Mouse (Mus musculus) forebrain, embryonic 11.5 days (tissue): Measurements from ENCODE around the gene Fbxw10. TPM values are rescaled to one million over a fixed set of nuclear protein-coding genes. Genes with fewer than 3 reads are reported as not detected.

ENCODE experiments used
- ATAC-seq: fragments of 200-750 bp; cut with Nextera tagmentation; replicated peaks from 2 replicates; pipeline ENCODE4 v1.8.0; 2017; ENCODE audit warnings: moderate TSS enrichment; ENCODE audit not compliant: low FRiP score
- DNase-seq: peaks from one replicate; pipeline ENCODE4 v3.0.0-alpha.2; 2017; ENCODE audit warnings: low spot score
- H3K27ac ChIP-seq: fragments of 300-500 bp; sonication (generic); 2 replicates; pipeline ENCODE4 v1.5.1; 2014; ENCODE audit warnings: low read depth, low read length
- H3K27me3 ChIP-seq: fragments of 300-500 bp; sonication (generic); 2 replicates; pipeline ENCODE4 v1.6.1; 2014; ENCODE audit warnings: mild to moderate bottlenecking, low read length, mixed read lengths; ENCODE audit not compliant: control insufficient read depth, insufficient read depth
- H3K36me3 ChIP-seq: fragments of 300-500 bp; sonication (generic); 2 replicates; pipeline ENCODE4 v1.6.1; 2014; ENCODE audit warnings: mild to moderate bottlenecking, low read length, moderate library complexity, mixed read lengths; ENCODE audit not compliant: control insufficient read depth, insufficient read depth
- H3K4me1 ChIP-seq: fragments of 300-500 bp; sonication (generic); replicated peaks from 2 replicates; pipeline ENCODE4 v1.6.1; 2014; ENCODE audit warnings: low read length, mixed read lengths; ENCODE audit not compliant: control insufficient read depth, insufficient read depth
- H3K4me2 ChIP-seq: fragments of 300-500 bp; sonication (generic); 2 replicates; pipeline ENCODE4 v1.6.1; 2014; ENCODE audit warnings: low read depth, mild to moderate bottlenecking, low read length, moderate library complexity, mixed read lengths; ENCODE audit not compliant: severe bottlenecking
- H3K4me3 ChIP-seq: fragments of 300-500 bp; sonication (generic); 2 replicates; pipeline ENCODE4 v1.5.1; 2014; ENCODE audit warnings: low read depth, low read length
- H3K9ac ChIP-seq: fragments of 300-500 bp; sonication (generic); 2 replicates; pipeline ENCODE4 v1.6.1; 2014; ENCODE audit warnings: low read length
- H3K9me3 ChIP-seq: fragments of 300-500 bp; sonication (generic); 2 replicates; pipeline ENCODE4 v1.6.1; 2016; ENCODE audit warnings: low read length, mixed read lengths; ENCODE audit not compliant: control insufficient read depth
- WGBS: fragments of 180-500 bp; shearing (Covaris S2); extraction: QIAGEN DNeasy Blood & Tissue Kit; methylation state at CpG from one replicate; pipeline ENCODE4 v1.1.7; 2014; 5-methylcytosine and 5-hydroxymethylcytosine counted together
- polyA plus RNA-seq: library from polyadenylated mRNA; unstranded; fragments of >200 nt; fragmentation: Nextera tagmentation; extraction: Ambion mirVana; gene quantifications from 2 replicates; pipeline ENCODE4 v1.2.1, GENCODE M21; 2014

The Fbxw10 gene
- polyA plus RNA-seq, result 0.36 and 0.59 TPM in 2 replicates

DNA sequence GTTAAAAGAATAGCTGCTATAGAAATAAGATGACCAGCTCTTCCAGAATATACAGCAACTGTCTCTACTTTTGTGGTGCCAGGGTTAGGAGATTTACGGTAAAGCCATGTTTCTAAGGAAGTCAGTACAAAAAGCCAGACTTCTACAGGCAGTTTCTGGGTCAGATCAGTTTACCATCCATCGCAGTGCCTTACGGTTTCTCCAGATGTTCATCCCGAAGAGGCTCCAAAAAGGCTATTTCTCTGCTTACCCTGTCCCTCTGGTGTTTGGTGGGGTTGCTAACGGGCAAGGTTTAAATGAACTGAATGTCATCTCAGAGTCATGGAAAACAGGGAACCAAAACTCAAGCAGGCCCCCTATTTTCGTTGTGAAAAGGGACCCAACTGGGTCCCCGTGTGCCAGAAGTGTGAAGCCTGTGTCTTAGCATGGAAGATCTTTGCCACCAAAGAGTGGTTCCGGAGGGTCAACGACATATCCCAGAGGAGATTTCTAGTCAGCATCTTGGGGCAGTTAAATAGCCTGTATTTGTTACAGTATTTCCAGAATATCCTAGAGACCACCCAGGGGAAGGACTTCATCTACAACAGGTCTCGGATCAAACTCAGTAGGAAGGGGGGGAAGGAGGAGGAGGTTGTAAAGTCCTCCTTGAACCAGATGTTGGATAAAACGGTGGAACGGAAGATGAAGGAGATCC lies at the start of gene Fbxw10:
Gene Fbxw10 (plus strand): TSS at position 109 of the 694 bp plus-strand sequence.
- no peak within 1 kb of the TSS for H3K4me3 ChIP-seq
- H3K9ac ChIP-seq, result no peak within 1 kb of the TSS
- H3K4me2 ChIP-seq, result peak within 1 kb of the TSS; percentile 31; the same call in 1 of the 2 replicates
- whole genome bisulfite sequencing, result 29% methylated on average over 12 of the region's 12 CpGs
- H3K4me1 ChIP-seq, result no peaks in the 10 kb centered on the region; the same call in 1 of the 2 replicates
- H3K9me3 ChIP-seq, result no peaks in the 10 kb centered on the region
- no peaks in the 10 kb centered on the region for H3K36me3 ChIP-seq
- DNase-seq, result no peak
- ATAC-seq, result no peak
- no peak within 1 kb of the TSS for H3K27ac ChIP-seq
- no peaks in the 10 kb centered on the region for H3K27me3 ChIP-seq

DNA sequence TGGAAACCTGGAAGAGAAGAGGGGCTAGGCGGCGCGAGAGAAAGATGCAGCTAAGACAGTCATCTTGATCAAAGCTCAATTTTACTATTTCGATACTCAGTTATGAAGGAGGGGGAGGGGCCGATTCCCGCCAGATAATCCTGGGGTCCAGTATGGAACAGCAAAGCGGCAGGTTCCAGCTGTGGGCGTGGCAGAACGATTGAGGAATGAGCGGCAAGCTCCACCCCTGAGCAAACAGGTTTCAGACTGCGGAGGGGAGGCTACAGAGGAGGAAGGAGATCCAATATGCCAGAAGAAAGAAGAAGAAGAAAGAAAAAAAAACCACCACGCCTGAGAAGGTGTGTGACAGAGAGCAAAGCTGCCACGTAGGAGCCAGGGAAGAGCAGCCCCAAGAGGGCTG lies 42.8 kb upstream of the Fbxw10 start:
- H3K4me1 ChIP-seq, result no peaks in the 10 kb centered on the region
- H3K4me3 ChIP-seq, result no peak overlapping the region
- no peak overlapping the region for H3K4me2 ChIP-seq
- no peak overlapping the region for H3K9ac ChIP-seq
- H3K27me3 ChIP-seq, result no peaks in the 10 kb centered on the region
- WGBS, result 63% methylated on average over 13 of the region's 13 CpGs
- H3K9me3 ChIP-seq, result no peaks in the 10 kb centered on the region
- H3K27ac ChIP-seq, result no peak overlapping the region
- no peaks in the 10 kb centered on the region for H3K36me3 ChIP-seq
- DNase-seq, result no peak
- no peak for ATAC-seq

DNA sequence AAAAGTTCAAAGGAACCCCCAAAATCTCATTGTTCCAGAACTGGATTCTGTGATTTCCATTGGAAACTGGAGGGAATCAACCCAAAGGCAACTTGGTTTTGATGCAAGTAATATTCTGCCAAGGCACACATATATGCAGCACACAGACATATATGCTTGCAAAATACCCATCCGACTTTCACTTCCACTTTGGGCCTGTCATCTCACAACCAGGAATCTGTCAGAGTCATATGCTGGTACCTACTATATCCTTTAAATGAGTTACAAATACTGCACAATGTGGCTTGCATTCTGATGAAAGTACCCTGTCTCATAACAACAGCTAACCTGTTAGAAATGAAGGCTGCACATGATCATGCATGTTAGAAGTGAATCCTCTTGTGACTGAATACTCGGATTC lies 38.9 kb upstream of the Fbxw10 start:
- no peak for ATAC-seq
- Histone ChIP-seq H3K9ac (no peak overlapping the region), H3K4me3 (no peak overlapping the region), H3K9me3 (no peaks in the 10 kb centered on the region), H3K36me3 (no peaks in the 10 kb centered on the region), H3K4me2 (no peak overlapping the region), H3K27me3 (no peaks in the 10 kb centered on the region), H3K27ac (no peak overlapping the region), H3K4me1 (no peaks in the 10 kb centered on the region)
- WGBS, result 82% methylated on average over 2 of the region's 2 CpGs
- DNase-seq, result no peak

DNA sequence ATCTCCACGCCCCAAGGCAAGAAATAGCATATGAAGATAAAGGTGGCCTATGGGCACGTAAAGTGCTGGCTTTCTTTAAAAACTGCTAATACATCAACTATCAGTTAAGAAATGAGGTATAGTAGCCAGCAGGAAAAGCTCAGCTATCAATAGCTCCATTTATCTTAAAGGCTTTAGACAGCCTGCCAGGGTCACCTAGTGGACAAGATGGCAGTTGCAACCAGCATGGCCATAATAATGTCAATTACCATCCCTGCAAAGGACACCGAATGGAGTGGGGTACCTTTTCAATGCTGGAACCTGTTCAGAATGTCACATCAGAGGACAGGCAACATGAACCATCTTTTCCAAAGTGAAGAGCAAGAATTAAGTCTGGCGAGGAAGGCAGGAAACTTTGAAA lies 37.7 kb upstream of the Fbxw10 start:
- H3K9ac ChIP-seq, result no peak overlapping the region
- no peaks in the 10 kb centered on the region for H3K36me3 ChIP-seq
- no peak overlapping the region for H3K27ac ChIP-seq
- no peaks in the 10 kb centered on the region for H3K9me3 ChIP-seq
- WGBS, result 69% methylated on average over 4 of the region's 4 CpGs
- no peak for ATAC-seq
- no peaks in the 10 kb centered on the region for H3K27me3 ChIP-seq
- DNase-seq, result no peak
- no peak overlapping the region for H3K4me3 ChIP-seq
- no peaks in the 10 kb centered on the region for H3K4me1 ChIP-seq
- no peak overlapping the region for H3K4me2 ChIP-seq

DNA sequence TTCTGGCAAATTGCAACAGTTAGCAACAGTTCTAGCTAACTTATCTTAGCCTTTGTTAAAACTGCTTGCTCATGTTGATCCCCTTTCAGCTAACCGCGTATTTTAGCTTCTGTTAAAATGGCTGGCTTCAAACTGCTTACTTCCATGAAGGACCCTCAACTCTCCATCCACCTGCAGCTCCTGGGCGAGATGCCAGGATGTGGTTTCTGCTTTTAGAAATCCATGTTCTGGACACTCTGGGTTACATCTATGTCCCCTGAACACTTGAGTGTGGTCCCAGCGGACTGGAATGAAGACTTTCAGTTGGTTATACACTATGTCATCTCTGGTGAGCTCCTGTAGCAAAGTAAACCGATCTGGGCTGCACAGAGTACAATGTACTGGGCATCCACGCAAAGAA lies 34.6 kb upstream of the Fbxw10 start:
- Histone ChIP-seq H3K27ac (no peak overlapping the region), H3K27me3 (no peaks in the 10 kb centered on the region)

DNA sequence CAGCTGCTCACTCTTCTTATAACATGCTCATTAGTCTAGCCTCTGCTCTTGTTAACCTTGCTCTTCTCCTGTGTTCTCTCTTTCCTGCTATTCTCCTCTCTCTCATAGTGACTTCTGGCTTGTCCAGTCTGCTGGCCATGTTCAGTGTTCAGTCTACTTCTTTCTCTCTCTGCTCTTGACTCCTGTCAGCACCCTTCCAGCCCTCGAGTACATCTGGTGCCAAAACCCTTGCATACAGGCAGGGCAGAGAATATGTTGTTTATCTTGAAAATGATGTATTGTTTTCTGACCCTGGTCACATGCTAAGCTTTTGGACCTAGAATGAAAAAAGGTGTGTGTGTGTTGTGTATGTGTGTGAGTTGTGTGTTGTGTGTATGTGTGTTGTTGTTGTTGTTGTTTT lies 33.4 kb upstream of the Fbxw10 start:
- 64% methylated on average over 1 of the region's 1 CpGs for WGBS
- no peaks in the 10 kb centered on the region for H3K27me3 ChIP-seq

More for the DNA sequence above, 34.6 kb upstream of the Fbxw10 start:
- H3K9ac ChIP-seq, result no peak overlapping the region
- H3K4me1 ChIP-seq, result no peaks in the 10 kb centered on the region
- DNase-seq (no peak), ATAC-seq (no peak)
- no peaks in the 10 kb centered on the region for H3K9me3 ChIP-seq
- no peak overlapping the region for H3K4me2 ChIP-seq
- H3K36me3 ChIP-seq, result no peaks in the 10 kb centered on the region
- WGBS, result 86% methylated on average over 6 of the region's 6 CpGs
- no peak overlapping the region for H3K4me3 ChIP-seq

DNA sequence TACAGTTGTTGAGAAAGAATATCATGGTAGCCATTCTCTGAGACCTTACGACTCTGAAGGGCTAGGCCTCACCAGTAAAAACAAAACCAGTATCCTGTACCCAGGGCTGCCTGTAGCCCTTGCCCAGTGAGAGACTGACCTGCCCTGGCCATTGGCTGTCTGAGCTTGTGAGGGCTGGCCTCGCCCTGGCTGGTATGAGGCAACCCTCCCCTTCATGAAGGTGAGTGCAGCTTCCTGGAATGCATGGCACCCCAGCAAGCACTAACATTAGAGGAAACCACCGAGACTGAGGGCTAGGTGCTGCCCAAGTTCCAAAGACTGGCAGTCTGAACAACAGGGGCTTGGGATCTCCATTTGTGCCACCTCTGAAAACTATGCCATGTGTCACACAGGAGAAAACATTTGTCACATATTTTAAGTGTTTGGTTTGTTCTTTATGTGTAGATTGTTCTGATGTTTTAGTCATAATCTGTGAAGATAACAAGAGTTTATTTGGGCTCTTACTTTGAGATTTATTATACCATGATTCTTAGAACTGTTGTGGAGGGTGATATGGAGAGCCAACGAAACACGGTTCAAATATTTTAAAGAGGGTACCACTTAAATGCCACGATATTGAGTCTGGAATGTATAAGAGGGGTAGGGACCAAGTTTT lies 32.8 kb upstream of the Fbxw10 start:
- ATAC-seq (no peak), DNase-seq (no peak)
- no peak overlapping the region for H3K4me3 ChIP-seq
- 73% methylated on average over 6 of the region's 6 CpGs for WGBS
- H3K36me3 ChIP-seq, result no peaks in the 10 kb centered on the region
- no peak overlapping the region for H3K9ac ChIP-seq
- no peaks in the 10 kb centered on the region for H3K4me1 ChIP-seq
- H3K9me3 ChIP-seq, result no peaks in the 10 kb centered on the region
- H3K27ac ChIP-seq, result no peak overlapping the region
- no peak overlapping the region for H3K4me2 ChIP-seq
- no peaks in the 10 kb centered on the region for H3K27me3 ChIP-seq

More for the DNA sequence above, 33.4 kb upstream of the Fbxw10 start:
- H3K27ac ChIP-seq, result no peak overlapping the region
- H3K4me1 ChIP-seq, result no peaks in the 10 kb centered on the region
- no peak overlapping the region for H3K4me2 ChIP-seq
- DNase-seq (no peak), ATAC-seq (no peak)
- H3K36me3 ChIP-seq, result no peaks in the 10 kb centered on the region
- no peak overlapping the region for H3K9ac ChIP-seq
- H3K4me3 ChIP-seq, result no peak overlapping the region
- no peaks in the 10 kb centered on the region for H3K9me3 ChIP-seq

DNA sequence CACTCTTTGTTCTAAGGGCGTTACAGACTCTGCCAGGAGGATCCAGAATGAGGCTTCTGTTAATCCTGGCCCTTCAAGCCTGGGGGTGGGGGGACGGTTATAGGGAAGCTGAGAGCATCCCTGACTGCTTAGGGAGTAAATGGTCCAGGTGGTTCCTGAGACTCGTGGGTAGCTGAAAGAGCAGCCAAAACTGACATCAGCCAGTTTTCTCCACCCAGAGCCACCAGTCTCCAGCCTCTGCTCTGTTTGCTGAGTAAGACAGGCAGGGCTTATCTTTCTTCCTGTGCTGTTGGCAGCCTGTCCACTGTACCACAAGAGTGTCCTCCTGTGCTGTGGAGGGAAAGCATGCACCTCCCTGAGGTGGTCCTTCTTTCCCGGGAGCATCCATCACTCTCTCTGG lies 32.2 kb upstream of the Fbxw10 start:
- WGBS, result 68% methylated on average over 4 of the region's 4 CpGs
- Histone ChIP-seq H3K9me3 (no peaks in the 10 kb centered on the region), H3K36me3 (no peaks in the 10 kb centered on the region), H3K9ac (no peak overlapping the region), H3K4me3 (no peak overlapping the region), H3K4me1 (no peaks in the 10 kb centered on the region), H3K27me3 (no peaks in the 10 kb centered on the region), H3K4me2 (no peak overlapping the region), H3K27ac (no peak overlapping the region)
- no peak for ATAC-seq
- DNase-seq, result no peak

DNA sequence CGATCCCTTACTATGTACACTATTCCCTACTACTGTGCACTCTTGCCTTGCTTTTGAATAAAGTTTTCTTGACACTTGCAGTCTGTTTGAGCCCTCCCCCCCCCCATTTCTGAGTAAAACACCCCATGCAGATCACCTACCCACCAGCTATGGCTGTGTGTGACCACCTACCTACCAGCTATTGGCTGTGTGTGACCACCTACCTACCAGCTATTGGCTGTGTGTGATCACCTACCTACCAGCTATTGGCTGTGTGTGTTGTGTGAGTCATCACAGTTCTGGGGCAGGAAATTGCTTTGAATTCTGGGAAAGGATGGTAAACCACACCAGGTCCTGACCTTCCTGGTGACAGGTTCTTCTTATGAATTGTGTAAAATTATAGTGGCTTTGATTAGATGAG lies 31.4 kb upstream of the Fbxw10 start:
- no peaks in the 10 kb centered on the region for H3K9me3 ChIP-seq
- no peak for ATAC-seq
- WGBS, result 80% methylated on average over 1 of the region's 1 CpGs
- DNase-seq, result no peak
- H3K36me3 ChIP-seq, result no peaks in the 10 kb centered on the region
- no peaks in the 10 kb centered on the region for H3K27me3 ChIP-seq
- no peak overlapping the region for H3K4me3 ChIP-seq
- H3K27ac ChIP-seq, result no peak overlapping the region
- no peak overlapping the region for H3K4me2 ChIP-seq
- H3K9ac ChIP-seq, result no peak overlapping the region
- peaks cover 3% of the 10 kb centered on the region; the same call in 1 of the 2 replicates for H3K4me1 ChIP-seq
